Mouse (Mus musculus): ENCODE measurements at regions not wholly inside any gene's neighbourhood (a gene's known extent, or its start where the extent isn't known, plus 50 kb on each side); places are given as distances from the start of the nearest gene placed in this dataset.

DNA sequence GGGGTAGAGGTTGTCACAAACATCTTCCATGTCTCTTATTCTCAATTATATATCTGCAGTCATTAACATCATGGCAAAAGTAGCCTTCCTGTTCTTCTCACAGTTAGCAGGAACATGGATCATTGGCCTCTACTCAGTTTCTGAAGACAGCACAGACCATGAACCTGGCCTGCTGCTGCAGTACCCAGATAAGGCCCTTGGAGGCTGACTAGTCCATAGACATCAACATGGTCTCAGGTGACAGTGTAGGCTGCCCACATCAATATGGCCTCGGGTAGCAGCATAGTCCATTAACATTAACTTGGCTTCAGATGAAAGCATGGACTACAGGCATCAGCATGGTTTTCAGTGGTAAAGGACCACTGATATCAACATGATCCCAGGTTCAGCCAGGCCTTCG is 95.9 kb upstream of the Tmtc4 start:
- TF ChIP-seq CTCF (conservative IDR thresholded peaks at IDR 0.05; ENCODE audit: low read length) (no peak), POU5F1 (IDR thresholded peaks at IDR 0.05; ENCODE audit: borderline replicate concordance, low read length) (no peak), NANOG (IDR thresholded peaks at IDR 0.05; ENCODE audit: borderline replicate concordance, low read length) (no peak)

Data from E14TG2a.4 (cell line).